Mouse (Mus musculus) forebrain, embryonic 11.5 days (tissue): Measurements from ENCODE around the gene Sf3a3. TPM values are rescaled to one million over a fixed set of nuclear protein-coding genes. Genes with fewer than 3 reads are reported as not detected.

Experiments
- ATAC-seq: fragments of 200-750 bp; cut with Nextera tagmentation; replicated peaks from 2 replicates; pipeline ENCODE4 v1.8.0; 2017; ENCODE audit warnings: moderate TSS enrichment; ENCODE audit not compliant: low FRiP score
- DNase-seq: peaks from one replicate; pipeline ENCODE4 v3.0.0-alpha.2; 2017; ENCODE audit warnings: low spot score
- H3K27ac ChIP-seq: fragments of 300-500 bp; sonication (generic); 2 replicates; pipeline ENCODE4 v1.5.1; 2014; ENCODE audit warnings: low read depth, low read length
- H3K27me3 ChIP-seq: fragments of 300-500 bp; sonication (generic); 2 replicates; pipeline ENCODE4 v1.6.1; 2014; ENCODE audit warnings: mild to moderate bottlenecking, low read length, mixed read lengths; ENCODE audit not compliant: control insufficient read depth, insufficient read depth
- H3K36me3 ChIP-seq: fragments of 300-500 bp; sonication (generic); 2 replicates; pipeline ENCODE4 v1.6.1; 2014; ENCODE audit warnings: mild to moderate bottlenecking, low read length, moderate library complexity, mixed read lengths; ENCODE audit not compliant: control insufficient read depth, insufficient read depth
- H3K4me1 ChIP-seq: fragments of 300-500 bp; sonication (generic); replicated peaks from 2 replicates; pipeline ENCODE4 v1.6.1; 2014; ENCODE audit warnings: low read length, mixed read lengths; ENCODE audit not compliant: control insufficient read depth, insufficient read depth
- H3K4me2 ChIP-seq: fragments of 300-500 bp; sonication (generic); 2 replicates; pipeline ENCODE4 v1.6.1; 2014; ENCODE audit warnings: low read depth, mild to moderate bottlenecking, low read length, moderate library complexity, mixed read lengths; ENCODE audit not compliant: severe bottlenecking
- H3K4me3 ChIP-seq: fragments of 300-500 bp; sonication (generic); 2 replicates; pipeline ENCODE4 v1.5.1; 2014; ENCODE audit warnings: low read depth, low read length
- H3K9ac ChIP-seq: fragments of 300-500 bp; sonication (generic); 2 replicates; pipeline ENCODE4 v1.6.1; 2014; ENCODE audit warnings: low read length
- H3K9me3 ChIP-seq: fragments of 300-500 bp; sonication (generic); 2 replicates; pipeline ENCODE4 v1.6.1; 2016; ENCODE audit warnings: low read length, mixed read lengths; ENCODE audit not compliant: control insufficient read depth
- WGBS: fragments of 180-500 bp; shearing (Covaris S2); extraction: QIAGEN DNeasy Blood & Tissue Kit; methylation state at CpG from one replicate; pipeline ENCODE4 v1.1.7; 2014; 5-methylcytosine and 5-hydroxymethylcytosine counted together
- microRNA counts: library from miRNA; unstranded; fragments of <30 nt; microRNA quantifications from one replicate; lab custom pipeline; 2015
- microRNA-seq: library from miRNA; unstranded; fragments of <30 nt; microRNA quantifications from one replicate; pipeline ENCODE4, GENCODE M21; 2016; ENCODE audit not compliant: insufficient number of aligned reads
- polyA plus RNA-seq: library from polyadenylated mRNA; unstranded; fragments of >200 nt; fragmentation: Nextera tagmentation; extraction: Ambion mirVana; gene quantifications from 2 replicates; pipeline ENCODE4 v1.2.1, GENCODE M21; 2014

Sf3a3 gene
- polyA plus RNA-seq, 1 experiment from 2014 or later = 218 TPM

DNA sequence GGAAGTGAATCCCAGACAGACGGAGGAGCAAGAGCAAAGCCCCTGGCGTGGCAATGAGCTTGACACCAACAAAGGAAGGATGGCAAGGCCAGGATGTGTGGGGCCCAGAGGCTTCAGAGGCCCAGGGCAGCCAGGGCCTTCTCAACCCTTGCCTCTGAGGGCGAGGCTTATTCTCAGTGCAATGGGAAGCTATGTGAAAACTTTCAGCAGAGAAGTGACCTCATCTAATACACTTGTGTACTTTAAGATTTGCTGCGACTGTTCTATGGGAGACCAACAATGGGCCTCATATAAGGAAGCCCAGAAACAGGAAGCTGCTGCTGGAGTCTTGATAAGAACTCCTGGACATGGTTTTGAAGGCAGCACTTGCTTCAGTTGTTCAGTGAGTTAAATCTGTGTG lies 57.5 kb downstream of the Sf3a3 start:
- no peak for DNase-seq
- no peak overlapping the region for H3K4me2 ChIP-seq
- 67% methylated on average over 4 of the region's 4 CpGs for WGBS
- no peak for ATAC-seq
- no peak overlapping the region for H3K4me3 ChIP-seq
- H3K27ac ChIP-seq = no peak overlapping the region
- no peak overlapping the region for H3K9ac ChIP-seq
- H3K36me3 ChIP-seq = no peaks in the 10 kb centered on the region
- no peaks in the 10 kb centered on the region for H3K4me1 ChIP-seq
- H3K9me3 ChIP-seq = no peaks in the 10 kb centered on the region
- H3K27me3 ChIP-seq = no peaks in the 10 kb centered on the region

DNA sequence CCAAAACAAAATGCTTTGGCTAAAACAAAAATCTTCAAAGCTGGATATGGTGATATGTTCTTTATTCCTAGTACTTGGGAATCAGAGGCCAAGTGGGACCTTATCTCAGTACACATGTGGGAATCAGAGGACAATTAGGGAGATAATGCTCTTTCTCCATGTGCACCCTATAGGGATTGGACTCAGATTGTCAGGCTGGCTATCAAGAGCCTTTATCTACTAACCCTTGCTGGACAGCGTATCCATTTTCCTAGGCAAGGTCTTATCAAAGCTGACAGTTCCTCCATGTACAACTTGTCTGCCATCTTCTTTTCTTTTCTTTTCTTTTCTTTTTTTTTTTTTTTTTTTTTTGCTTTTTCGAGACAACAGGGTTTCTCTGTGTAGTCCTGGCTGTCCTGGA lies 58.9 kb downstream of the Sf3a3 start:
- no peaks in the 10 kb centered on the region for H3K27me3 ChIP-seq
- H3K4me3 ChIP-seq = no peak overlapping the region
- no peaks in the 10 kb centered on the region for H3K4me1 ChIP-seq
- 73% methylated on average over 2 of the region's 2 CpGs for WGBS
- no peaks in the 10 kb centered on the region for H3K9me3 ChIP-seq
- DNase-seq (no peak), ATAC-seq (no peak)
- H3K36me3 ChIP-seq = no peaks in the 10 kb centered on the region
- no peak overlapping the region for H3K4me2 ChIP-seq
- H3K27ac ChIP-seq = no peak overlapping the region
- H3K9ac ChIP-seq = no peak overlapping the region

DNA sequence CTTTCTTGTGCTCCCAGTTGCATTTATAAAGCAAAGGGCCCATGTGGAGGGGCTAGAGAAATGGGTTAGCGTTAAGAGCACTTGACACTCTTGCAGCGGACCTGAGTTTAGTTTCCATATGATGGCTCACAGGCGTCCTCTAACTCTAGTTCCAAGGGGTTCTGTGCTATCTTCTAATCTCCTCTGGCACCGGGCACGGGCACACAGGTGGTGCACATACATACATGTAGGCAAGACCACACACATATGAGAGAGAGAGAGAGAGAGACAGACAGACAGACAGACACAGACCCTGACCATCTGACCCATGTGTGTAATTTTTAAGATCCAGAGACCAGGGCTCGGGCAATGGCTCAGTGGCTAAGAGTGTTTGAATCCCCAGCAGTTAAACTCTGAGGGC lies 59.4 kb downstream of the Sf3a3 start:
- ATAC-seq = no peak
- Histone ChIP-seq H3K27ac (no peak overlapping the region), H3K36me3 (no peaks in the 10 kb centered on the region), H3K4me3 (no peak overlapping the region), H3K9me3 (no peaks in the 10 kb centered on the region), H3K9ac (no peak overlapping the region), H3K4me1 (no peaks in the 10 kb centered on the region), H3K4me2 (no peak overlapping the region), H3K27me3 (no peaks in the 10 kb centered on the region)
- no peak for DNase-seq
- 89% methylated on average over 6 of the region's 6 CpGs for WGBS

DNA sequence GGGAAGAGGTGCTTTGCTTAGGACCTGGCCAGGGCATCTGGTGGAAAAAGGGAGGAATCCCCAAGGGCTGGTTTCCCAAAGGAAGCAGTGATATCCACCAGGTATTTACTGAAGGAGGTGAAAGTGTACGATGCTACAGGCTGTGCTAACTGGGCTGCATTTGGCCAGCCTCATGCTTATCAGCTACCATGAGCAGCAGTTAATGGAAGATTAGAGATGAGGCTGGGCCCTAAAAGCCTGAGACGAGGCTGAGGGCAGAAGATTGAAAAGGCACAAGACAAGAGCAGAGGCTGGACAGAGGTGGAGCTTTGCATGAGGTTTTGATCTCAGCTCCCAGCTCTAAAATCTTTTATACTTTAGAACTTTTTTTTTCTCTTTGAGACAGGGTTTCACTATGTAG lies 59.9 kb downstream of the Sf3a3 start:
- DNase-seq = no peak

GRCm38 (mm10) chr4:124781361-124781760 lies 66.8 kb downstream of the Sf3a3 start:
- Histone ChIP-seq H3K9me3 (no peaks in the 10 kb centered on the region), H3K4me2 (no peak overlapping the region), H3K9ac (no peak overlapping the region), H3K27ac (no peak overlapping the region), H3K27me3 (no peaks in the 10 kb centered on the region), H3K4me1 (no peaks in the 10 kb centered on the region), H3K4me3 (no peak overlapping the region), H3K36me3 (peaks cover 2% of the 10 kb centered on the region; the same call in 1 of the 2 replicates)
- WGBS = 64% methylated on average over 7 of the region's 7 CpGs
- no peak for DNase-seq
- ATAC-seq = no peak

More for the DNA sequence above, 59.9 kb downstream of the Sf3a3 start:
- WGBS = 78% methylated on average over 2 of the region's 2 CpGs
- ATAC-seq = no peak
- no peak overlapping the region for H3K4me2 ChIP-seq
- H3K27me3 ChIP-seq = no peaks in the 10 kb centered on the region
- no peak overlapping the region for H3K4me3 ChIP-seq
- H3K27ac ChIP-seq = no peak overlapping the region
- H3K36me3 ChIP-seq = no peaks in the 10 kb centered on the region
- no peak overlapping the region for H3K9ac ChIP-seq
- H3K9me3 ChIP-seq = no peaks in the 10 kb centered on the region
- H3K4me1 ChIP-seq = no peaks in the 10 kb centered on the region

MicroRNAs within 50 kb of the gene (microRNA counts, 519-probe panel; counts per million panel counts)
- microRNA mmu-miR-697 (lab: Ali Mortazavi, UCI) (31.2 counts per million), microRNA mmu-miR-698 (lab: Ali Mortazavi, UCI) (31.2 counts per million)

Small RNA genes lying within 50 kb of the gene (microRNA-seq; reads per million reads assigned to microRNA genes)
- not detected for gene Gm24721
- gene Mir697 = not detected
- gene Mir698 = not detected

Other genes starting within 250 kb of the Sf3a3 start
- 0.67 TPM in 1 of 2 replicates, not detected in the other for gene 3100002H09Rik, start 104.0 kb upstream of the Sf3a3 start, polyA plus RNA-seq
- 8.6 and 11.7 TPM in 2 replicates for gene Pou3f1, start 58.0 kb upstream of the Sf3a3 start, polyA plus RNA-seq
- gene Utp11, start 21.2 kb upstream of the Sf3a3 start, polyA plus RNA-seq = 55.3 and 63.2 TPM in 2 replicates
- gene Fhl3, start 14.1 kb upstream of the Sf3a3 start, polyA plus RNA-seq = 5.5 and 6.4 TPM in 2 replicates
- gene Inpp5b, start 27.1 kb downstream of the Sf3a3 start, polyA plus RNA-seq = 34.1 and 36.8 TPM in 2 replicates
- 14.7 and 15.4 TPM in 2 replicates for gene Mtf1, start 87.3 kb downstream of the Sf3a3 start, polyA plus RNA-seq
- gene Yrdc, start 135.9 kb downstream of the Sf3a3 start, polyA plus RNA-seq = 45.0 and 50.9 TPM in 2 replicates
- 49.5 and 51.7 TPM in 2 replicates for gene 1110065P20Rik, start 136.4 kb downstream of the Sf3a3 start, polyA plus RNA-seq
- gene Maneal, start 147.4 kb downstream of the Sf3a3 start, polyA plus RNA-seq = 7.3 and 10.3 TPM in 2 replicates
- 1.5 and 1.6 TPM in 2 replicates for gene Epha10, start 166.1 kb downstream of the Sf3a3 start, polyA plus RNA-seq
- gene 9930104L06Rik, start 222.3 kb downstream of the Sf3a3 start, polyA plus RNA-seq = 5.9 and 6.1 TPM in 2 replicates
- gene Cdca8, start 224.5 kb downstream of the Sf3a3 start, polyA plus RNA-seq = 284 and 293 TPM in 2 replicates